Mouse (Mus musculus): ENCODE data around the gene Tubgcp5.

- TF ChIP-seq CTCF (conservative IDR thresholded peaks at IDR 0.05; ENCODE audit: low read length) = no peak
- TF ChIP-seq POU5F1 (IDR thresholded peaks at IDR 0.05; ENCODE audit: borderline replicate concordance, low read length) = no peak
These were observed 65.5 kb downstream of the Tubgcp5 start for GRCm38 (mm10) chr7:55859518-55859872.
